Mouse (Mus musculus): ENCODE measurements around the gene Bloc1s3.

DNA sequence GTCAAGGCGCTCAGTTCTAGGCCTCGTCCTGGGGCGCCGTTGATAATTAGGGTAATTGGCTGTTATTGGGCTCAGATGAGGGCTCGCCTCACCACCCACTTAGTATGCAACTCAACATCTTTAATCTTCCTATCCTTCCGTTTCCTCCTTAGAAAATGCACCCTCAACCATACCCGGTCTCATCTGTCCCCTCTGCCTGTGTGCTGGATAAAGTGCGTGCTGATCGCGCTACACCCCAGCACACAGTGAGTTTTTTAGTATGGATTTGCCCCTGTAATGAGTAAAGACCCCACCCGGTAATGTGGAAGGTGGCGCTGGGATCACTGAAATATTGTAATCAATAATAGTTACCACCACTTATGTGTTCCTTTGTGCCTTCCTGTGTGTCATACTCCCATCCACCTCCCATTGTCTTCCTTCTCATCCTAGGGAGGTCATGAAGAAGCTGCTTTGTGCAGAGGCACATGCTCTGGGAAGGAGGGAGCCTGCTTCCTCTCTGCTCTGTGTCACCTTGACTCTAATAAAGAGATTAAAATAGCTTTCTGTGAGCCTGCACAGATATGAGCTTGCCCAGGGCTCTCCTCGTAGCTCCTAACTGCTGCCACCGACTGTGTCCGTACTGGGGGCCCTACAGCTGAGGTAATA, 879 bp upstream of the Bloc1s3 start:
- no peak for TF ChIP-seq MYOG (IDR thresholded peaks at IDR 0.05; ENCODE audit: control insufficient read depth in 1 of 3, insufficient read depth in 1 of 3, insufficient read length in 2 of 3, low read depth in 2 of 3)
- no peak for TF ChIP-seq POLR2A (IDR thresholded peaks at IDR 0.05; ENCODE audit: insufficient read length, low read depth)
- TF ChIP-seq POLR2AphosphoS2 (IDR thresholded peaks at IDR 0.05; ENCODE audit: insufficient read length, low read depth), result no peak
- no peak for TF ChIP-seq TCF3 (IDR thresholded peaks at IDR 0.05; ENCODE audit: insufficient read length, low read depth)
- no peak for TF ChIP-seq CEBPB (IDR thresholded peaks at IDR 0.05; ENCODE audit: insufficient read depth, poor library complexity, severe bottlenecking)
- TF ChIP-seq MAX (IDR thresholded peaks at IDR 0.05; ENCODE audit: low read depth), result no peak
- no peak for TF ChIP-seq TCF12 (IDR thresholded peaks at IDR 0.05; ENCODE audit: insufficient read depth, poor library complexity, severe bottlenecking)
- TF ChIP-seq USF1 (IDR thresholded peaks at IDR 0.05; ENCODE audit: low read depth), result no peak
- no peak for TF ChIP-seq REST (IDR thresholded peaks at IDR 0.05; ENCODE audit: insufficient read depth, insufficient read length)
- no peak for TF ChIP-seq SRF (IDR thresholded peaks at IDR 0.05; ENCODE audit: control insufficient read depth, insufficient read length, low read depth)
